Mouse (Mus musculus) cerebellum, adult 11 months (tissue): ENCODE measurements at regions not wholly inside any gene's neighbourhood (a gene's known extent, or its start where the extent isn't known, plus 50 kb on each side); places are given as distances from the start of the nearest gene placed in this dataset.

ENCODE experiments used
- DNase-seq: peaks from one replicate; pipeline ENCODE4 v3.0.0; 2022

DNA sequence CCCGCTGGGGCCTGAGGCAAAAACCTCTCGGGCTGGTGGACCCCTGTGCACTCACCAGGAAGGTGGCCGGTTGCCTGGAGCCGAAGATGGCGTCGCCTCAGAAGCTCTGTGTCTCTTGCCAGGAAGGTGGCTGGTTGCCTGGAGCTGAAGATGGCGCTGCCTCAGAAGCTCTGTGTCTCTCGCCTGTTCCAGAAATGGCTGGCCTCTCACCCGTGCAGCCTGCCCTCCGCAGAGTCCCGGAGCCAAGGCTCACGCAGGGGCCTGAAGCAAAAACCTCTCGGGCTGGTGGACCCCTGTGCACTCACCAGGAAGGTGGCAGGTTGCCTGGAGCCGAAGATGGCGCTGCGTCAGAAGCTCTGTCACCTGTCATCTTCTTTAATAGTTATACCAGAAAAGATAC, 408.4 kb upstream of the Zfp804a start:
- DNase-seq, result peak; percentile 1
